Comparison of ENCODE assay signal across 9 mouse cellular contexts in the genomic region with DNA sequence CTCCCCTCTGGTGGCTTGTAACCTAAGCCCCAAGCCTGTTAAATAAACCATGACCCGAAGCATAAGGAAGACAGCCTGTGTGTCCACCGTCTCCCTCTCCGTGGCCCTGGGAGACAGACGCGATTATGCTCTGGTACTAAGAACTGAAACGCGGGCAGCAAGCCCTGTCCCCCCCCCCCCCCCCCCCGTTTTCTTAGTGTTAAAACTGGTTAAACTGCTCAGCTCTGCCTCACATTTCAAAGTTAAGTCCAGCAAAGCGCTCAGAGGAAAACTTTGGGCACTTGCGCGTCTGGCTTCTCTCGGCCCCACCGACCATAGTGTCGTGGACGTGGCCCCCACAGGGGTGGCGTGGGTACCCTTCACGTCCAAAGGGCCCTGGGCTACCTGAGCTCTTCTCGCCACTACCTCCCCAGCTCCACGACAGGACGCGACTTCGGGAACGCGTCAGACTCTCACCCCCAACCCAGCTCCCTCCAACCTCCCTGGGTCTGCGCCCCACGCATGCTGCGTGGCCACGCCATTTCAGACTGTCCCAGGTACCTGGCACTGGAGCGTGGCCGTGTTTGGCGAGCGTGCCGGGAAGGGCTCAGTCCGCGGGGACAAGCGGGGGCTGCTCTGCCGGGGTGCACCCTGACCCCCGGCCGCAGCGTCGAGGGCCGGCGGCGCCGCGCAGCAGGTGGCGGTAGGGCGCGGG. TPM values are rescaled to one million over a fixed set of nuclear protein-coding genes. Genes with fewer than 3 reads are reported as not detected.
A peak's percentile ranks its signal among the peaks of the same experiment; 100 is the strongest.
DNase-seq lines count a peak whose midpoint lies in the region; ATAC-seq and TF ChIP-seq lines count a peak whose summit lies in the region.
"Had no signal": no experiment of that assay in that cellular context is flagged by ENCODE, and none has a peak within 500 bp of the region (broad histone marks: within the 10 kb centered on the region; RNA-seq: fewer than 3 reads in every experiment).

No protein-coding gene starts in this region.

- no peaks in the 10 kb centered on the region for H3K9me3 ChIP-seq in heart, embryonic 14.5 days (ENCODE audit: control insufficient read depth, low read length)
- no peaks in the 10 kb centered on the region for H3K9me3 ChIP-seq in embryonic facial prominence, embryonic 14.5 days (ENCODE audit: control insufficient read depth, low read length)
- no peaks in the 10 kb centered on the region for H3K9me3 ChIP-seq in limb, embryonic 12.5 days

- H3K4me1 ChIP-seq in heart, embryonic 14.5 days (ENCODE audit: control insufficient read depth in 2 of 2, insufficient read depth in 2 of 2, low read length in 2 of 2): peaks cover 3 to 5% of the 10 kb centered on the region in 2 experiments; a peak in 3 of 4 replicates
- H3K4me1 ChIP-seq in embryonic facial prominence, embryonic 14.5 days (ENCODE audit: control insufficient read depth, insufficient read depth, low read length): no peaks in the 10 kb centered on the region
- H3K4me1 ChIP-seq in limb, embryonic 12.5 days (replicated peaks): peaks cover 12% of the 10 kb centered on the region
- H3K4me1 ChIP-seq in olfactory bulb, adult 2 months (ENCODE audit: control insufficient read depth, insufficient read depth, low read length): peaks cover 37% of the 10 kb centered on the region

- peak overlapping the region; percentile 51 to 70 for H3K4me3 ChIP-seq in heart, embryonic 14.5 days (ENCODE audit: control insufficient read depth in 1 of 2, insufficient read depth in 1 of 2, low read depth in 1 of 2, low read length in 2 of 2)
- peak overlapping the region; percentile 65 for H3K4me3 ChIP-seq in embryonic facial prominence, embryonic 14.5 days (ENCODE audit: low read depth, low read length)
- peak overlapping the region; percentile 62 for H3K4me3 ChIP-seq in limb, embryonic 12.5 days (replicated peaks)
- H3K4me3 ChIP-seq in olfactory bulb, adult 2 months (ENCODE audit: insufficient read depth, low read depth, low read length): peak overlapping the region; percentile 99

- peak overlapping the region; percentile 94 for H3K4me2 ChIP-seq in heart, embryonic 14.5 days (ENCODE audit: low read length)
- H3K4me2 ChIP-seq in embryonic facial prominence, embryonic 14.5 days (ENCODE audit: low read depth, low read length): peak overlapping the region; percentile 97
- peak overlapping the region; percentile 95 for H3K4me2 ChIP-seq in limb, embryonic 12.5 days

- no peak overlapping the region for H3K27ac ChIP-seq in heart, embryonic 14.5 days (replicated peaks in 1 of 2; ENCODE audit: control insufficient read depth in 1 of 2, insufficient read depth in 1 of 2, low read depth in 2 of 2, low read length in 2 of 2)
- no peak overlapping the region for H3K27ac ChIP-seq in embryonic facial prominence, embryonic 14.5 days (replicated peaks; ENCODE audit: low read depth, low read length)
- no peak overlapping the region for H3K27ac ChIP-seq in limb, embryonic 12.5 days
- peak overlapping the region; percentile 95 for H3K27ac ChIP-seq in olfactory bulb, adult 2 months (ENCODE audit: insufficient read depth, low read depth, low read length)
- H3K27ac ChIP-seq: macrophage had no signal

- no peak for TF ChIP-seq POLR2A in olfactory bulb, adult 2 months (IDR thresholded peaks at IDR 0.05; ENCODE audit: insufficient read depth, low read depth, low read length)

- no peak for DNase-seq in heart, adult 18-20 months
- peak; percentile 57 for DNase-seq in ZHBTc4 (ENCODE audit: low read depth, low spot score)
- no peak for DNase-seq in embryonic facial prominence, embryonic 14.5 days (ENCODE audit: low spot score)
- no peak for DNase-seq in left cerebral cortex, adult 8-10 months (ENCODE audit: low spot score in 2 of 2)
- no peak for DNase-seq in left cerebral cortex, adult 11 months (ENCODE audit: low spot score)

- TF ChIP-seq CTCF in olfactory bulb, adult 2 months (IDR thresholded peaks at IDR 0.05; ENCODE audit: insufficient read depth, low read depth, low read length): no peak

- 7% methylated on average over 45 of the region's 49 CpGs for WGBS in heart, embryonic 14.5 days
- WGBS in embryonic facial prominence, embryonic 14.5 days: 3% methylated on average over 29 of the region's 49 CpGs
- 4% methylated on average over 45 of the region's 49 CpGs for WGBS in limb, embryonic 12.5 days
- 2% methylated on average over 49 of the region's 49 CpGs for WGBS in olfactory bulb, adult 2 months

- H3K36me3 ChIP-seq in heart, embryonic 14.5 days (ENCODE audit: control insufficient read depth, insufficient read depth, low read length): no peaks in the 10 kb centered on the region
- no peaks in the 10 kb centered on the region for H3K36me3 ChIP-seq in embryonic facial prominence, embryonic 14.5 days (ENCODE audit: control insufficient read depth, insufficient read depth, low read length)
- H3K36me3 ChIP-seq in limb, embryonic 12.5 days: no peaks in the 10 kb centered on the region

- ATAC-seq in heart, embryonic 14.5 days (ENCODE audit: insufficient number of reproducible peaks, insufficient read depth, low FRiP score, low read depth): peak; percentile 36; the same call in 1 of the 2 replicates
- peak; percentile 54 for ATAC-seq in embryonic facial prominence, embryonic 14.5 days (ENCODE audit: low read depth)
- peak; percentile 56 for ATAC-seq in limb, embryonic 12.5 days (ENCODE audit: insufficient number of reproducible peaks, insufficient read depth, low FRiP score, low TSS enrichment, low read depth)

- H3K27me3 ChIP-seq in heart, embryonic 14.5 days (ENCODE audit: control insufficient read depth, insufficient read depth, low read length): 0 out of 2 replicates have a peak, but pooled peaks cover 6% of the 10 kb centered on the region
- H3K27me3 ChIP-seq in embryonic facial prominence, embryonic 14.5 days (replicated peaks; ENCODE audit: control insufficient read depth, insufficient read depth, low read length): peaks cover 13% of the 10 kb centered on the region
- peaks cover 47% of the 10 kb centered on the region for H3K27me3 ChIP-seq in limb, embryonic 12.5 days

- H3K9ac ChIP-seq in heart, embryonic 14.5 days (ENCODE audit: low read length): peak overlapping the region; percentile 76
- H3K9ac ChIP-seq in embryonic facial prominence, embryonic 14.5 days (ENCODE audit: low read depth, low read length): peak overlapping the region; percentile 68
- H3K9ac ChIP-seq in limb, embryonic 12.5 days (replicated peaks): peak overlapping the region; percentile 66

RNA-seq across cellular contexts. Expression of a gene that starts 0.7 kb away (rescaled TPM):
- 5.1 and 5.3 TPM in 2 replicates for polyA plus RNA-seq in heart, embryonic 14.5 days (2014; fragmentation: Nextera tagmentation; extraction: Ambion mirVana)
- total RNA-seq in heart, adult 18-20 months (2021): 1 to 10 TPM; 1.0 to 1.4 TPM
- 4.6 and 6.5 TPM in 2 replicates for polyA plus RNA-seq in embryonic facial prominence, embryonic 14.5 days (2014; fragmentation: Nextera tagmentation; extraction: Ambion mirVana)
- polyA plus RNA-seq in limb, embryonic 12.5 days (2016; fragmentation: Nextera tagmentation; extraction: Ambion mirVana): 1.1 and 1.6 TPM in 2 replicates
- not detected in 2 replicates for polyA plus RNA-seq in olfactory bulb, adult 2 months (2012; ENCODE audit: insufficient read depth, insufficient read length, low replicate concordance, missing spikeins)
- total RNA-seq in left cerebral cortex, adult 8-10 months (2022): 100 to 1,000 TPM; 243 to 289 (median 255) TPM
- polyA plus RNA-seq: macrophage had no signal
